Mouse (Mus musculus): ENCODE measurements around the gene Klrb1b.
A peak's percentile ranks its signal among the peaks of the same experiment; 100 is the strongest.
"Not testable (repeated sequence)": the region's sequence is repeated elsewhere in the genome, so short reads cannot be mapped to it uniquely, and the experiment has no call there.

The Klrb1b gene

GRCm38 (mm10) chr6:128840669-128841068, 14.5 kb upstream of the Klrb1b start:
- DNase-seq (ENCODE audit: low spot score in 2 of 2) = not testable (repeated sequence)

DNA sequence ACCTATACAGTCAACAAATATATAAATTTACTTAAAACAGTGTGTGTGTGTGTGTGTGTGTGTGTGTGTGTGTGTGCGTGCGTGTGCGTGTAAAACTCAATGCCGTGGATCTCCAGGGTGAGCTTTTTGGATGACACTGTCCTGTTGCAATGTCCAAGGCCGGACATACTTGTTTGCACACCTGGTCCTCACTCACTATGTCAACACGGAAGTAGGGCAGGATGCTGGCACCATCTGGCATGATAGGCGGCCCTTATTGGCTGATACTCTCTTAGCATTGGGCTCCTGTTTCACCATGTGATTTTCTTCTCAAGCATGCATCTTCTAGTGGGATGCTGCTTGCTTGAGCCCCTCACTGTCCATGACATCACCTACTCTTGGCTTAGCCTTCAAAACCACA, 13.8 kb upstream of the Klrb1b start:
- DNase-seq (ENCODE audit: low spot score in 2 of 2) = no peak

DNA sequence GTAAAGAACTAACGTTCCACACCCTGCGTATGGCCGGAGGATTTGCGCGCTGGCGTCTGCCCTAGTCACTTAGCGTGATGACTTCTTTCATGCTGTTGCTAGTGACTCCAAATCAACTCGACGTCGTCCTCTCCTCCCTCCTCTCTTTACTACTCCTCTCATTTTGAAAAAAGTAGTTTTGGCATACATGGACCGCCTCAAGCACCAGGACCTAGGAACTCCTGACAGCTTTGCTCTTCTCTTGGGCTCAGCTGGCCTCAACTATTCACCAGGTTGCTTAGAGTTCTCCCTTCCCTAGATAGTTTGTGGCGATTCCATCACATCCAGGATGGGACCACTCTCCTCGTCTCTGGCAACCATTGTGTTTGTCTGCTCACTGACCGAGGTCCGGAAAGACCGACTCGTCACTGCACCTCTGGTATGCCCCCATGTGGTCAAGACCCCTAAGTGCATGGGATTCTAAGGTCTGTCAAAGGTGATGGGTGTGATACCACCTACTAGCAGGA, 13.2 kb upstream of the Klrb1b start:
- peak; percentile 54 to 80 for DNase-seq (ENCODE audit: low spot score in 2 of 2)

DNA sequence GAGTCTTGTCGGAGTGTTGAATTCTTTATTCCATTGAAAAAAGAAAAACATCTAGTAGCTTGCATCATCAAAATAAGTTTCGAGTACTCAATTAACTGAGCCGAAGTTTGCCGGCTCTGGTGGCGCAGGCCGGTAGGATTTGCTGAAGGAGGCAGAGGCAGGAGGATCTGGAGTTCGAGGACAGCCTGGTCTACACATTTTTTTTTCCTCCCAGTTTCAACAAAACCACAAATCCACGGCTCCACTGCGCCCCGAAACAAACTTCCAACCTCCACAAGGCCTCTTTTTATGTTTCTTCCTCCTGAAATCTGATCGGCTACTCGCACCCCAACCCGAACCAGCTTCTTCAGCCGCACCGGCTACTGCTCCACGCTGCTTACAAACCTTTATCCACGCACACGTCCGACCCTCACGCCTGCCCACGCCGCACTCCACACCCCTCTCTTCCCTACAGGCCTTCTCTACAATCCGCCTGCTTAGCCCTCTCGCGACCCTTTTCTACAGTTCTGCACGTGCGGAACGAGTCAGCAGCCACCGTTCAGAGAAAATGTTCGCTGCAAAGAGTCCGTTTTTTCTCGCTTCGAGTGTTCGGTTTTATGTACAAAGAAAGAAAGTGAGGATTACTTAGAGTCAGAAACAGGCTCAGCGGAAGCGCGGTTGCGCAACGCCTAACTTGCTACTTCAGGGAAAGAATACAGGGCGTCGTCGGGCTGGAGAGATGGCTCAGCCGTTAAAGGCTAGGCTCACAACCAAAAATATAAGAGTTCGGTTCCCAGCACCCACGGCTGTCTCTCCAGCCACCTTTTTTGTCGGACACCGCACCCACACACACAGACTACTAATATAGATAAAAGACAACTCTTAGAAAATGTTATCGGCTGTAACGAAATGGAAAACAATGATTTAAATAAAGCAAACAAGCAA, 12.5 kb upstream of the Klrb1b start:
- DNase-seq (ENCODE audit: low spot score in 2 of 2) = peak; percentile 95 to 96

DNA sequence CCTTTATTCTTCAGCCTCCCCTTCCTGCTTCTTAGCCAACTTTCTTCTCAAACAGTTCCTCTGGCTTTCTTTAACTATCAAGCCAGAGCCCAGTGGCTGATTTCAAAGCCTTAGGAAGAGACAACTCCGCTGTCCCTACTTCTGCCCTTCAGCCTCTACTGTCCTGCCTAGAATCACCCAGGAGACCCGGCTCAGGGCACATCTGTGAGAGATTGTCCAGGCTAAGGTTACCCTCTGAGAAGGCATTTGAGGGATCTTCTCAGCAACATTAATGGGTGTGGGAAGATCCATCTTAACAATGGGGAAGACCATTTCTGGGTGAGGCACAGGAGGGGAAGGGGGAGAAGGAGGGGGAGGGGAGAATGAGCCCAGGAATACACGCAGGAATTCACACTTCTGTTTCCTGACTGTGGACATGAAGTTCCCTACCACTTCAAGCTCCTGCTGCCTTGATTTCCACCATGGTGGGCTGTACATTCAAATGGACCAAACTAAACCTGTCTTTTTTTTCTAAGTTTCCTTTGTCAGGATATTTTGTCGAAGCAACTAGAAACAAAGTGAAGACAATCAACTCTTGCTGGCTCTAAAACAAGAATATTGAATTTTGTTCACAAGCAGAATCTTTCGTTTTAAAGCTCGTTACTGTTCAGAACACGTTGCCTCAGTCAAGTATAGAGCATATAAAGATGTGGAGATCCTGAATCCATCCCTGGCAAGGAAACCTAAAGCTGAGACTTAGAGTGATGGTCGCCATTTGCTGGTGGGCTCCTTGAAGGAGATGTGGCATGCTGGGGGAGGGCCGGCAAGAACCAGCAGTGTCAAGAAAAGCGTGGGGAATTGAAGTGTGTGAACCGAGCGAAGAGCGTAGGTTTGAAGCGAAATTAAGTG, 11.6 kb upstream of the Klrb1b start:
- no peak for DNase-seq (ENCODE audit: low spot score in 2 of 2)

DNA sequence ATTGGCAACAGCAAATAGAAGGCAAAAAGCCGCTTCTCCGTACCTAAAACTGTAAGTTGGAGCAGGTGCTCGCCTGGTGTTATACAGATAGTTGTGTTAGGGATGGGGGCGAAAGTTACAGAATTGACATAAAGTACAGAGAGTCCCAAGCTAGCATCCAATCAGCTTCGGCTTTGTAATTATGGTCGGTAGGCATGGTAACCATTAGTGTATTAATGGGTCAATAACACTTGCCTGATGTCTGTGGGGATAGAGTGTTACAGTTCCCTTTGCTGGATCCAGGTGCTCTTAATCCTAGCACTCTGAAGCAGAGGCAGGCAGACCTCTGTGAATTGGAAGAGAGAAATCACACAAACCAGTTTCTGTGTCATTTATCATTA, 10.8 kb upstream of the Klrb1b start:
- no peak for DNase-seq (ENCODE audit: low spot score in 2 of 2)

- no peak for DNase-seq (ENCODE audit: low spot score in 2 of 2)
Measured at GRCm38 (mm10) chr6:128836191-128836954, 10.2 kb upstream of the Klrb1b start.

DNA sequence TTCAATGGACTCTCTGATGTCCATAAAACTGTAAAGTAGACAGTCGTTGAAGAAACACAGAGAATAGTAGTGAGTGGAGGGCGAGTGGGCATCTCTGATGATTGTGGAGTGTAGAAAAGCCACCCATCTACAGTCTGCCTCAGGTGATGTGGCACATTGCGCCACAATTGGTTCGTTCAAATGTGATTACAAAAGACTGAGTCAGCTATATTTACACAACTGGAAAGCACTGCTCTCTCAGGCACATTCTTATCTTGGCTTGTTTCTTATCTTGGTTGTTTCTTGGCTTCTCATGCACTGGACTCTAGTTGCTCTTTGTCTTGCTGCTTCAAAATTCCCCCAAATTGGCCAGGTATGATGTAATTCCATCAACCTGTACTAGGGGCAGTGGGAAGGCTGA, 9.4 kb upstream of the Klrb1b start:
- DNase-seq (ENCODE audit: low spot score in 2 of 2) = no peak

- no peak for DNase-seq (ENCODE audit: low spot score in 2 of 2)
Measured at GRCm38 (mm10) chr6:128833046-128833445, 6.9 kb upstream of the Klrb1b start.

GRCm38 (mm10) chr6:128829837-128830236, 3.7 kb upstream of the Klrb1b start:
- no peak for DNase-seq (ENCODE audit: low spot score in 2 of 2)

DNA sequence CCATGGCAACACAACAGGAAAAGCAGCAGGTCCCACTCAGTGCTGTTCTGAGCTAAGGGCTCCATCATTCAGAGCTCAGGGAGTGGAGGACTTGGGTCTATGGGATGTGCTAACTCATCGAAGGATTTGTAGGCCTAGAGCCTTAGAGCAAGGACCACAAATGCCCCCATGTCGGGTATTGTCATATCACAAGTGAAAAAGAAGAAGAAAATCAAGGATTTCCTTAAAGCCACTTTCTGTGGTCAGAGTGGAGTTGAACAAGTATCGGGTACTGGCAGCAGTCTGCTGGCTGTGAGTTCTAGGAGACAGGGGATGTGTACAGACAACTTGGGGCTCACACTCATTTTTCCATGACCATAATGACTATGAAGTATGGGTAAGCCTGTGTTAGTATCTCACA, 650 bp upstream of the Klrb1b start:
- no peak for DNase-seq (ENCODE audit: low spot score in 2 of 2)

DNA sequence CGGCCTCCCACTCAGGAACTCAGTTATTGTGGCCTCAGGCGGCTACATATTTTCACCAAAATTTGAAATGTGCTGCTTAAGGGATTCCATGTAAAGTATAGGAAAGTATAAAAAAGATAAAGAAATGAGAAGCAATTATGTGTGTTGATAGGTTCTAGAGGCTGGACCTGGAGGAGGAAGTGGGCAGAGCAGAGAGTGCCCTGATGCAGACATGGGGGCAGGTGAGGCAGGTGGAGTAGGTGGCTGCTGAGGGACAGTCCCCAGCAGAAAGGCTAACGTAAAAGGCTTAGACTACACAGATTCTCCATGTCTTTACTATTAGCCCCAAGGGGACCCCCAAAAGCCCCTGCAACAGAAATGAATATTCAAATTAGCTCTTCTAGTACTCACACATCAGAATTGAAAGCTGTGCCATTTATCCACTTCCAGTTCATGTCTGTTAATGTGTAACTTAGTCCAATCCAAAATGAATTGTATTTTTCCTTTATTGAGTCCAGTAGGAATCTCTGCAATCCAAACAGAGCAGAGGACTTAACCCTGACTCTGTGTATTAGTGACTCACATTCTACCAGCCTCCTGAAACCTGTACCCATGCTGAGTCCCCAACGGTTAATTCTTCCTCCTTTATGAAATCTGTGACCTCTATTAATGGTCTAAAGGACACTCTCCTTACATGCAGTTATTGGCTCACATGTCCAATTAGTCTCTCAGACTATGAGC, 7.9 kb downstream of the Klrb1b start:
- DNase-seq (ENCODE audit: low spot score in 2 of 2) = no peak

DNA sequence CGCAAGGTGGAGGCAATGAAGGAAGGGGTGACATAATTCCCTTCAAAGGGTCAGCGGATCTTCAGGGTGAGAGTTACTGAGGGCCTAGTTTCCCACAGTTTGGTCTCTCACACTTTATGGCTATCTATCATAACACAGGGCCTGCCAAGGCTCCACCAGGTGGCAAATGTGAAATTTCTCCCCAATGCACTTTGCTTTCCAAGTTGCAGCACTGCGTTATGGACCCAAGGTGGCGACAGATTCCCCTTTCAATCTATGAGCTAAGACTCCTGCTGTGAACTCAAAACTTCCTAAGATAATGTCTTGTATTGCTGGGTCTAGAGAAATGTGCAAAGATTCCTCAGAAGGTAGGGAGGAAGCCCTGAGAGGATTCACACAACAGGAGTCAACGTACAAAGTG, 17.6 kb downstream of the Klrb1b start:
- no peak for DNase-seq (ENCODE audit: low spot score in 2 of 2)

DNA sequence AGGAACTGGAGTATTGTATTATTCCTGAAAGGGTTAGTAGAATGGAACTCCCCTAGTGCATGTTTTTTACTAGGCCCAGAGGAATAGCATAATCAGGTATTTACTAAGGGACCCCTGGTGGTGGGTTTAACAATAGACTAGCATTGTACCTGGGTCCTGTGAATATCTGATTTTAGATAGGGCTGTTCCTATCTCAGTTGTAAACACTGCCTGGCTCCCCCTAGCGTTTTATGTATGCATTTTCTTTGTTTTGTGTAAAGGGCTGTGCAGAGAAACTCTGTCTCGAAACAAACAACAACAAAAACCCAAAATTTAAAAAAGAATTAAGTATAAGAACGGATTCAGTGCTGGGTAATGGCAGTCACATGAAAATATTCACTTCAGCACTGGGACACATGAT, 19.1 kb downstream of the Klrb1b start:
- DNase-seq (ENCODE audit: low spot score in 2 of 2) = no peak

- peak in 1 of 2 experiments; percentile 6 for DNase-seq (ENCODE audit: low spot score in 2 of 2)
Measured at GRCm38 (mm10) chr6:128804823-128805640, 21.1 kb downstream of the Klrb1b start.

DNA sequence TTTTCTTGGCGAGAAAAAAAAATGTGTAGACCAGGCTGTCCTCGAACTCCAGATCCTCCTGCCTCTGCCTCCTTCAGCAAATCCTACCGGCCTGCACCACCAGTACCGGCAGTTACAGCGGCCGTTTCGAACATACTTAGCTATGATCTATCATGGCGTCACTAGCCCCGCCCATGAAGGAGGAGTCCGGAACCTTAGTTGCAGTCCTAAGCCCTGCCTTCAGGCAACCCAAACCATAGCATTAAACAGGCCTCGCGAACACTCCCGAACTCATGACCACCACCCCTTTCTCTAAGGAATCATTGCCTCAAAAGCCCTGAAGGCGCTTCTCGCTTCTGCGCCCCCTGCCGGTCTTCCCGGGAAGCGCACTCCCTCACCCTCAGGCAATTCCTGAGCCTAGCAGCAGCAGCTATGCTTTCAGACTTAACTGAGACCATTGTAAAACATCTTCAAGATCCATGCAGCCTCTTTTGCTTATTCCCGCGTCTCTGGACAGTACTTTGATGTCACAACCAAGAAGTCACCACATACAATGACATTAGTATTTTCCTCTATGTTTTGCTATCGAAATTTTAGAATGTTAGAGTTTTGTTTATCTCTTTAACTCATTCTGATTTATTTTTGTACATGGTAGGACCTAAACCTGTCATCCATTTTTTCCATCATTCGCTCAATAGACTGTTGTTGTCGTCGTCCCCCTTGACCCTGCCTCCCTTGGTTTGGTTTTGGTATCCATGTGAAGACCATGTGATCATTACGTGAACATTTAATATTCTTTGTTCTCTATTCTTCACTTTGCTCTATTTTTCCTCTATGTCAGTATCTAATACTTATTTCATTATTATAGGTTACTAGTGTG, 22.9 kb downstream of the Klrb1b start:
- DNase-seq (ENCODE audit: low spot score in 2 of 2) = peak; percentile 97 to 98

GRCm38 (mm10) chr6:128802557-128802956, 23.6 kb downstream of the Klrb1b start:
- peak; percentile 47 to 57 for DNase-seq (ENCODE audit: low spot score in 2 of 2)

- not testable (repeated sequence) for DNase-seq (ENCODE audit: low spot score in 2 of 2)
Measured at GRCm38 (mm10) chr6:128800696-128801095, 25.4 kb downstream of the Klrb1b start.

- no peak for DNase-seq (ENCODE audit: low spot score in 2 of 2)
Measured at GRCm38 (mm10) chr6:128799896-128800270, 26.2 kb downstream of the Klrb1b start.
